Mouse (Mus musculus) ES-Bruce4 (cell line): ENCODE results near the gene Wdr38. TPM values are rescaled to one million over a fixed set of nuclear protein-coding genes. Genes with fewer than 3 reads are reported as not detected.

Source experiments
- H3K27ac ChIP-seq: 2 replicates; pipeline ENCODE4 v1.5.1; 2012; ENCODE audit warnings: low read length, inconsistent platforms; ENCODE audit not compliant: insufficient read depth
- H3K27me3 ChIP-seq: 2 replicates; pipeline ENCODE4 v1.6.1; 2012; ENCODE audit warnings: mild to moderate bottlenecking, low read length, inconsistent platforms; ENCODE audit not compliant: control insufficient read depth, poor library complexity, insufficient read depth, severe bottlenecking
- H3K36me3 ChIP-seq: 2 replicates; pipeline ENCODE4 v1.6.1; 2012; ENCODE audit warnings: inconsistent platforms, mild to moderate bottlenecking, low read length, moderate library complexity; ENCODE audit not compliant: control insufficient read depth, poor library complexity, insufficient read depth, severe bottlenecking
- H3K4me1 ChIP-seq: one replicate; pipeline ENCODE4 v1.8.1; 2011; ENCODE audit warnings: low read length; ENCODE audit not compliant: control insufficient read depth, insufficient read depth
- H3K4me3 ChIP-seq: 2 replicates; pipeline ENCODE4 v1.5.1; 2011; ENCODE audit warnings: low read depth, mild to moderate bottlenecking, low read length
- H3K9ac ChIP-seq: 2 replicates; pipeline ENCODE4 v1.6.1; 2012; ENCODE audit warnings: low read depth, mild to moderate bottlenecking, inconsistent platforms; ENCODE audit not compliant: poor library complexity, severe bottlenecking
- H3K9me3 ChIP-seq: replicated peaks from 2 replicates; pipeline ENCODE4 v1.6.1; 2012; ENCODE audit warnings: mild to moderate bottlenecking, low read length, inconsistent platforms; ENCODE audit not compliant: control insufficient read depth, poor library complexity, insufficient read depth, severe bottlenecking
- CTCF ChIP-seq: IDR thresholded peaks from one replicate; pipeline ENCODE4 v1.8.1; 2011; ENCODE audit warnings: low read depth, low read length
- EP300 ChIP-seq: IDR thresholded peaks from 2 replicates; pipeline ENCODE4 v1.6.1; 2011; ENCODE audit warnings: low read depth, low read length; ENCODE audit not compliant: insufficient read depth
- POLR2A ChIP-seq: IDR thresholded peaks from one replicate; pipeline ENCODE4 v1.8.1; 2011; ENCODE audit warnings: low read length; ENCODE audit not compliant: insufficient read depth
- polyA plus RNA-seq: library from polyadenylated mRNA; stranded (reverse); fragments of >200 nt; gene quantifications from 2 replicates; pipeline ENCODE4 v1.2.4, GENCODE M21; 2011; ENCODE audit warnings: low read depth; ENCODE audit not compliant: missing spikeins, insufficient read depth, insufficient read length

Wdr38 gene
- polyA plus RNA-seq, 1 experiment: 0.67 TPM

- peaks cover 7% of the 10 kb centered on the region for H3K4me1 ChIP-seq
- H3K9me3 ChIP-seq: no peaks in the 10 kb centered on the region
- H3K36me3 ChIP-seq: no peaks in the 10 kb centered on the region
- H3K27ac ChIP-seq: no peak overlapping the region
- H3K4me3 ChIP-seq: peak overlapping the region; percentile 22
- TF ChIP-seq EP300: no peak
- no peak for TF ChIP-seq CTCF
- TF ChIP-seq POLR2A: no peak
- H3K27me3 ChIP-seq: no peaks in the 10 kb centered on the region
- 0 out of 2 replicates have a peak overlapping the region, but pooled peaks have one; percentile 0 for H3K9ac ChIP-seq
Measured at GRCm38 (mm10) chr2:38975941-38976805, 21.1 kb upstream of the Wdr38 start.

GRCm38 (mm10) chr2:38977837-38978236 lies 19.4 kb upstream of the Wdr38 start:
- Histone ChIP-seq H3K4me3 (no peak overlapping the region), H3K4me1 (peaks cover 7% of the 10 kb centered on the region), H3K9ac (no peak overlapping the region), H3K36me3 (no peaks in the 10 kb centered on the region), H3K27ac (no peak overlapping the region), H3K27me3 (no peaks in the 10 kb centered on the region), H3K9me3 (no peaks in the 10 kb centered on the region)
- TF ChIP-seq CTCF: no peak
- no peak for TF ChIP-seq EP300
- TF ChIP-seq POLR2A: no peak

DNA sequence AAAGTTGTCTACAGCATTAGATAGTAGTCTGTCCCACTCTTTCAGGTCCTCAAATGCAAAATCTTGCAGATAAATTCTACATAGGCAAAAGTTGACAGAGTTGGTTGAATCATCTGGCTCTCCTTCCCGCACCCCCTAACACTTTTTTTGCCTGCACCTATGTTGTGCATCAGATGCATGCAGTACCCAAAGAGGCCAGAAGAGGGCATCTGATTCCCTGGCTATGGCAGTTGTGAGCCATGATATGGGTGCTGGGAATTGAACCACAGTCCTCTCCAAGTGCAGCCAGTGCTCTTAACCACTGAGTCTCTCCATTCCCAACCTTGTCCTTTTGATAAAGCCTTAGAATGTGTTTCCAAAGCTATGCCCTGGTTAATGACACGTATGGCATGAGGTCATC lies 13.8 kb upstream of the Wdr38 start:
- TF ChIP-seq EP300 (no peak), CTCF (peak; percentile 46)
- no peaks in the 10 kb centered on the region for H3K36me3 ChIP-seq
- H3K27me3 ChIP-seq: no peaks in the 10 kb centered on the region
- no peak overlapping the region for H3K9ac ChIP-seq
- no peak overlapping the region for H3K27ac ChIP-seq
- H3K9me3 ChIP-seq: no peaks in the 10 kb centered on the region
- peaks cover 6% of the 10 kb centered on the region for H3K4me1 ChIP-seq
- no peak overlapping the region for H3K4me3 ChIP-seq

DNA sequence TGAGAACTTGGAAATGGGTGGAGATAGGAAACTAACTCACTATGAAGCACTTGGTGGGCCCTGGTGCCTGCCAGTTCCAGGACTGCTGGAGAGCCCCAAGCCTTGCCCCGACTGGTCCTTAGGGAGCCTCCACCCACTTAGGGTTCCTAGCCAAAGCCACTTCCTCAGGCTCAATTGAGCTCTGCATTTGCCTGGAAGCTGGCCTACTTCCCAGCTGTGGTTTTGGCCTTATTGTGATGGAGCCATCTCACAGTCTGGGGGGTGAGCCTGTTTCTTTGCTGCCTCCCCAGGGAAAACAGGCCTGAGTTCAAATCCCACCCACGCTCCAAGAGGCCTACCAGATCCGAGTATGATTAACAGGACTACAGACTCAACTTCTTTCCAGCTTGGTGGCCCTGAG lies 10.7 kb upstream of the Wdr38 start:
- peaks cover 6% of the 10 kb centered on the region for H3K4me1 ChIP-seq
- no peaks in the 10 kb centered on the region for H3K27me3 ChIP-seq
- TF ChIP-seq EP300 (no peak), CTCF (no peak)
- H3K9ac ChIP-seq: no peak overlapping the region
- no peaks in the 10 kb centered on the region for H3K36me3 ChIP-seq
- no peak overlapping the region for H3K27ac ChIP-seq
- H3K9me3 ChIP-seq: no peaks in the 10 kb centered on the region
- no peak overlapping the region for H3K4me3 ChIP-seq

- Histone ChIP-seq H3K4me1 (peaks cover 6% of the 10 kb centered on the region), H3K27ac (peak overlapping the region; percentile 20; the same call in 1 of the 2 replicates), H3K9me3 (no peaks in the 10 kb centered on the region), H3K36me3 (no peaks in the 10 kb centered on the region), H3K4me3 (no peak overlapping the region), H3K27me3 (no peaks in the 10 kb centered on the region), H3K9ac (no peak overlapping the region)
- TF ChIP-seq POLR2A (no peak), CTCF (no peak), EP300 (no peak)
Measured at GRCm38 (mm10) chr2:38987371-38987770, 9.9 kb upstream of the Wdr38 start.

GRCm38 (mm10) chr2:38987803-38988510 lies 9.3 kb upstream of the Wdr38 start:
- TF ChIP-seq POLR2A: no peak
- no peak for TF ChIP-seq CTCF
- Histone ChIP-seq H3K9me3 (no peaks in the 10 kb centered on the region), H3K4me1 (peaks cover 6% of the 10 kb centered on the region), H3K27ac (peak overlapping the region; percentile 20), H3K27me3 (no peaks in the 10 kb centered on the region), H3K9ac (no peak overlapping the region), H3K36me3 (no peaks in the 10 kb centered on the region), H3K4me3 (no peak overlapping the region)
